24 mouse cellular contexts compared by ENCODE assay signal in genomic region chr11:5796939-5797338, GRCm38 (mm10). TPM values are rescaled to one million over a fixed set of nuclear protein-coding genes. Genes with fewer than 3 reads are reported as not detected.
DNase-seq lines count a peak whose midpoint lies in the region; ATAC-seq and TF ChIP-seq lines count a peak whose summit lies in the region.
"Had no signal": no experiment of that assay in that cellular context is flagged by ENCODE, and none has a peak within 500 bp of the region (broad histone marks: within the 10 kb centered on the region; RNA-seq: fewer than 3 reads in every experiment).

No protein-coding gene starts in this region.

- H3K4me2 ChIP-seq in midbrain, embryonic 11.5 days, result no peak overlapping the region
- H3K4me2 ChIP-seq in midbrain, embryonic 16.5 days (ENCODE audit: low read length), result no peak overlapping the region
- H3K4me2 ChIP-seq in stomach, postnatal 0 days (replicated peaks; ENCODE audit: low read depth), result no peak overlapping the region
- H3K4me2 ChIP-seq: forebrain, embryonic 15.5 days; heart, embryonic 12.5 days; heart, embryonic 15.5 days; hindbrain, embryonic 13.5 days; intestine, embryonic 15.5 days had no signal

- no peak overlapping the region for H3K4me3 ChIP-seq in midbrain, embryonic 11.5 days (ENCODE audit: low read depth, low read length)
- H3K4me3 ChIP-seq in midbrain, embryonic 16.5 days (ENCODE audit: low read depth, low read length), result no peak overlapping the region
- H3K4me3 ChIP-seq in ES-E14 (ENCODE audit: insufficient read depth in 1 of 2, low read depth in 1 of 2, low read length in 2 of 2, poor library complexity in 1 of 2, severe bottlenecking in 1 of 2), result peak overlapping the region in 1 of 2 experiments; percentile 3; a peak in 1 of 4 replicates
- H3K4me3 ChIP-seq in stomach, postnatal 0 days (ENCODE audit: low read depth, low read length), result no peak overlapping the region
- H3K4me3 ChIP-seq: forebrain, embryonic 10.5 days; forebrain, embryonic 15.5 days; heart, embryonic 12.5 days; heart, embryonic 15.5 days; hindbrain, embryonic 10.5 days; hindbrain, embryonic 13.5 days; intestine, embryonic 15.5 days had no signal

- in situ Hi-C loops in ES-E14 (cut with MboI; ENCODE audit: low sequenced_read_pairs in 2 of 2, unreplicated experiment in 2 of 2), result no loop called here

- H3K27me3 ChIP-seq in midbrain, embryonic 11.5 days (ENCODE audit: control insufficient read depth, insufficient read depth, low read length), result no peaks in the 10 kb centered on the region
- no peaks in the 10 kb centered on the region for H3K27me3 ChIP-seq in midbrain, embryonic 16.5 days (ENCODE audit: control insufficient read depth, insufficient read depth, low read depth, low read length)
- H3K27me3 ChIP-seq in stomach, postnatal 0 days (ENCODE audit: control insufficient read depth, insufficient read depth, low read length), result no peaks in the 10 kb centered on the region
- H3K27me3 ChIP-seq: forebrain, embryonic 15.5 days; heart, embryonic 12.5 days; heart, embryonic 15.5 days; hindbrain, embryonic 13.5 days; intestine, embryonic 15.5 days had no signal

- H3K9ac ChIP-seq in midbrain, embryonic 11.5 days (ENCODE audit: low read length), result no peak overlapping the region
- H3K9ac ChIP-seq in midbrain, embryonic 16.5 days (ENCODE audit: low read depth, low read length), result no peak overlapping the region
- peak overlapping the region; percentile 34; the same call in 1 of the 2 replicates for H3K9ac ChIP-seq in ES-E14 (ENCODE audit: insufficient read depth, low read depth, low read length, poor library complexity, severe bottlenecking)
- no peak overlapping the region for H3K9ac ChIP-seq in stomach, postnatal 0 days (ENCODE audit: low read length)
- H3K9ac ChIP-seq: forebrain, embryonic 15.5 days; heart, embryonic 12.5 days; heart, embryonic 15.5 days; hindbrain, embryonic 13.5 days; intestine, embryonic 15.5 days had no signal

- WGBS in midbrain, embryonic 11.5 days, result 90% methylated on average over 15 of the region's 15 CpGs
- 88% methylated on average over 15 of the region's 15 CpGs for WGBS in midbrain, embryonic 16.5 days
- WGBS in stomach, postnatal 0 days, result 85% methylated on average over 13 of the region's 15 CpGs

- no peak overlapping the region for H3K27ac ChIP-seq in midbrain, embryonic 11.5 days (ENCODE audit: low read depth, low read length)
- H3K27ac ChIP-seq in midbrain, embryonic 16.5 days (ENCODE audit: low read length), result no peak overlapping the region
- H3K27ac ChIP-seq in ES-E14 (ENCODE audit: insufficient read depth, low read depth, low read length, poor library complexity, severe bottlenecking), result 0 out of 2 replicates have a peak overlapping the region, but pooled peaks have one; percentile 9
- H3K27ac ChIP-seq in stomach, postnatal 0 days (replicated peaks), result no peak overlapping the region
- H3K27ac ChIP-seq: forebrain, embryonic 10.5 days; forebrain, embryonic 15.5 days; heart, embryonic 15.5 days; hindbrain, embryonic 10.5 days; hindbrain, embryonic 13.5 days; intestine, embryonic 15.5 days had no signal

- no peak for TF ChIP-seq EP300 in stomach, postnatal 0 days (optimal IDR thresholded peaks at IDR 0.05)

- no peaks in the 10 kb centered on the region for H3K4me1 ChIP-seq in midbrain, embryonic 11.5 days (ENCODE audit: control insufficient read depth, insufficient read depth, low read length)
- no peaks in the 10 kb centered on the region for H3K4me1 ChIP-seq in midbrain, embryonic 16.5 days (ENCODE audit: control insufficient read depth, insufficient read depth, low read length)
- H3K4me1 ChIP-seq in ES-E14 (ENCODE audit: control insufficient read depth in 2 of 2, insufficient read depth in 2 of 2, low read length in 2 of 2, poor library complexity in 1 of 2), result peaks cover 0 to 12% of the 10 kb centered on the region in 2 experiments; a peak in 2 of 4 replicates
- no peaks in the 10 kb centered on the region for H3K4me1 ChIP-seq in stomach, postnatal 0 days (replicated peaks; ENCODE audit: control insufficient read depth, insufficient read depth)
- H3K4me1 ChIP-seq: forebrain, embryonic 10.5 days; forebrain, embryonic 15.5 days; hindbrain, embryonic 13.5 days had no signal

- TF ChIP-seq CTCF in stomach, postnatal 0 days (IDR thresholded peaks at IDR 0.05; ENCODE audit: low read depth), result no peak

- H3K9me3 ChIP-seq in midbrain, embryonic 11.5 days (ENCODE audit: control insufficient read depth, low read length), result no peaks in the 10 kb centered on the region
- no peaks in the 10 kb centered on the region for H3K9me3 ChIP-seq in midbrain, embryonic 16.5 days (replicated peaks; ENCODE audit: control insufficient read depth, low read length, poor library complexity, severe bottlenecking)
- H3K9me3 ChIP-seq in ES-E14 (ENCODE audit: control insufficient read depth, insufficient read depth, low read depth, low read length), result no peaks in the 10 kb centered on the region
- H3K9me3 ChIP-seq in stomach, postnatal 0 days (ENCODE audit: control insufficient read depth, low read length), result no peaks in the 10 kb centered on the region
- H3K9me3 ChIP-seq: forebrain, embryonic 10.5 days; forebrain, embryonic 15.5 days; heart, embryonic 12.5 days; heart, embryonic 15.5 days; hindbrain, embryonic 10.5 days; hindbrain, embryonic 13.5 days; intestine, embryonic 15.5 days had no signal

- peaks cover 35% of the 10 kb centered on the region for H3K36me3 ChIP-seq in midbrain, embryonic 11.5 days (ENCODE audit: control insufficient read depth, insufficient read depth, low read length)
- peaks cover 58% of the 10 kb centered on the region for H3K36me3 ChIP-seq in midbrain, embryonic 16.5 days (ENCODE audit: control insufficient read depth, insufficient read depth, low read length)
- H3K36me3 ChIP-seq in ES-E14 (ENCODE audit: control insufficient read depth, insufficient read depth, low read length, poor library complexity, severe bottlenecking), result peaks cover 74% of the 10 kb centered on the region
- H3K36me3 ChIP-seq in stomach, postnatal 0 days (ENCODE audit: control insufficient read depth, insufficient read depth, low read length), result peaks cover 40% of the 10 kb centered on the region

- no peak for ATAC-seq in midbrain, embryonic 11.5 days (ENCODE audit: low FRiP score)
- ATAC-seq in midbrain, embryonic 16.5 days, result no peak
- no peak for ATAC-seq in stomach, postnatal 0 days (ENCODE audit: low FRiP score, low TSS enrichment)
- ATAC-seq: CD4-positive, CD25-positive, alpha-beta regulatory T cell, adult 4 months; forebrain, embryonic 15.5 days; hindbrain, embryonic 16.5 days; intestine, embryonic 15.5 days had no signal

- peak; percentile 66 for DNase-seq in midbrain, embryonic 11.5 days (ENCODE audit: low spot score, missing footprints)
- DNase-seq in ES-E14 (ENCODE audit: low read depth, low spot score), result no peak
- DNase-seq in stomach, postnatal 0 days (ENCODE audit: low spot score), result peak; percentile 12
- DNase-seq in kidney, postnatal 14 days, result no peak
- DNase-seq in adrenal gland, postnatal 10 days, result no peak
- DNase-seq: adrenal gland, adult 2 months; adrenal gland, postnatal 25 days; cerebellum, adult 11-12 months; cerebellum, adult 8-10 months; cerebellum, postnatal 14 days; gastrocnemius, postnatal 25 days; heart, adult 18-20 months; heart, postnatal 10 days; heart, postnatal 36 days had no signal

TF ChIP-seq in ES-E14, 5 proteins besides CTCF, POLR2A, EP300 and RAD21:
- TF ChIP-seq ZNF384 (IDR thresholded peaks at IDR 0.05; ENCODE audit: low read depth, low read length), result no peak

RNA-seq across cellular contexts. Expression of gene Pgam2, which starts 6.6 kb away (rescaled TPM):
- 4.5 and 4.6 TPM in 2 replicates for polyA plus RNA-seq in midbrain, embryonic 11.5 days (2014; fragmentation: Nextera tagmentation; extraction: Ambion mirVana)
- polyA plus RNA-seq in midbrain, embryonic 16.5 days (2015; fragmentation: Nextera tagmentation; extraction: Ambion mirVana), result 2.4 and 3.1 TPM in 2 replicates
- total RNA-seq in ES-E14 (2012; rRNA removed), result 4.1 and 4.2 TPM in 2 replicates
- 2.8 and 3.9 TPM in 2 replicates for polyA plus RNA-seq in stomach, postnatal 0 days (2015; fragmentation: Nextera tagmentation; extraction: Ambion mirVana)
- total RNA-seq in adrenal gland, postnatal 10 days (2021), result 100 to 1,000 TPM in 1 of 2 experiments, 10 to 100 TPM in 1; 37.0 to 157 TPM
- total RNA-seq: adrenal gland, adult 2 months; adrenal gland, postnatal 25 days had no signal
- polyA plus RNA-seq: adrenal gland, adult 2 months had no signal

RNA-seq across cellular contexts. Expression of gene Dbnl, which starts 8.7 kb away (rescaled TPM):
- polyA plus RNA-seq in midbrain, embryonic 11.5 days (2014; fragmentation: Nextera tagmentation; extraction: Ambion mirVana), result 136 and 144 TPM in 2 replicates
- 152 and 156 TPM in 2 replicates for polyA plus RNA-seq in midbrain, embryonic 16.5 days (2015; fragmentation: Nextera tagmentation; extraction: Ambion mirVana)
- 31.7 and 48.7 TPM in 2 replicates for total RNA-seq in ES-E14 (2012; rRNA removed)
- 99.8 and 104 TPM in 2 replicates for polyA plus RNA-seq in stomach, postnatal 0 days (2015; fragmentation: Nextera tagmentation; extraction: Ambion mirVana)
- total RNA-seq in adrenal gland, postnatal 10 days (2021), result 10 to 100 TPM; 51.5 to 57.5 TPM

RNA-seq across cellular contexts. Expression of gene Urgcp, which starts 34.8 kb away (rescaled TPM):
- polyA plus RNA-seq in midbrain, embryonic 11.5 days (2014; fragmentation: Nextera tagmentation; extraction: Ambion mirVana), result 9.9 and 11.7 TPM in 2 replicates
- polyA plus RNA-seq in midbrain, embryonic 16.5 days (2015; fragmentation: Nextera tagmentation; extraction: Ambion mirVana), result 33.6 and 34.4 TPM in 2 replicates
- 10.3 and 10.4 TPM in 2 replicates for total RNA-seq in ES-E14 (2012; rRNA removed)
- 14.1 and 15.4 TPM in 2 replicates for polyA plus RNA-seq in stomach, postnatal 0 days (2015; fragmentation: Nextera tagmentation; extraction: Ambion mirVana)
- total RNA-seq in adrenal gland, postnatal 10 days (2021), result 10 to 100 TPM; 65.1 to 66.5 TPM

RNA-seq across cellular contexts. Expression of gene Polm, which starts 40.9 kb away (rescaled TPM):
- 7.1 and 7.3 TPM in 2 replicates for polyA plus RNA-seq in midbrain, embryonic 11.5 days (2014; fragmentation: Nextera tagmentation; extraction: Ambion mirVana)
- 8.1 and 8.2 TPM in 2 replicates for polyA plus RNA-seq in midbrain, embryonic 16.5 days (2015; fragmentation: Nextera tagmentation; extraction: Ambion mirVana)
- 6.7 and 12.2 TPM in 2 replicates for total RNA-seq in ES-E14 (2012; rRNA removed)
- 5.7 and 6.3 TPM in 2 replicates for polyA plus RNA-seq in stomach, postnatal 0 days (2015; fragmentation: Nextera tagmentation; extraction: Ambion mirVana)
- total RNA-seq in adrenal gland, postnatal 10 days (2021), result 10 to 100 TPM in 1 of 2 experiments, 1 to 10 TPM in 1; 6.3 to 13.7 TPM

Comparison
In these comparisons a context has a peak if more than half of its experiments do, and no peak if none do; other contexts are left out.
1. DNase-seq: peak in midbrain, embryonic 11.5 days (single experiment) and stomach, postnatal 0 days (single experiment); none in ES-E14 (single experiment), kidney, postnatal 14 days (single experiment) and adrenal gland, postnatal 10 days (single experiment).